Mouse (Mus musculus) midbrain, embryonic 14.5 days (tissue): Measurements from ENCODE around the gene Zdhhc18. TPM values are rescaled to one million over a fixed set of nuclear protein-coding genes. Genes with fewer than 3 reads are reported as not detected.

ENCODE experiments used
- ATAC-seq: fragments of 200-750 bp; cut with Nextera tagmentation; 2 replicates; pipeline ENCODE4 v1.8.0; 2017; ENCODE audit warnings: moderate number of reproducible peaks, moderate library complexity; ENCODE audit not compliant: low FRiP score, low TSS enrichment
- DNase-seq: peaks from one replicate; pipeline ENCODE4 v3.0.0-alpha.2; 2015
- H3K27ac ChIP-seq: fragments of 300-500 bp; sonication (generic); replicated peaks from 2 replicates; pipeline ENCODE4 v1.5.1; 2014; ENCODE audit warnings: mild to moderate bottlenecking, low read depth, low read length, moderate library complexity
- H3K27me3 ChIP-seq: fragments of 300-500 bp; sonication (generic); 2 replicates; pipeline ENCODE4 v1.6.1; 2014; ENCODE audit warnings: low read length, control low read depth, mixed read lengths; ENCODE audit not compliant: control insufficient read depth, insufficient read depth
- H3K36me3 ChIP-seq: fragments of 300-500 bp; sonication (generic); 2 replicates; pipeline ENCODE4 v1.6.1; 2014; ENCODE audit warnings: low read length, control low read depth; ENCODE audit not compliant: control insufficient read depth, insufficient read depth
- H3K4me1 ChIP-seq: fragments of 300-500 bp; sonication (generic); 2 replicates; pipeline ENCODE4 v1.6.1; 2014; ENCODE audit warnings: mild to moderate bottlenecking, antibody characterized with exemption, low read length, control low read depth; ENCODE audit not compliant: control insufficient read depth, insufficient read depth
- H3K4me2 ChIP-seq: fragments of 300-500 bp; sonication (generic); 2 replicates; pipeline ENCODE4 v1.6.1; 2014; ENCODE audit warnings: mild to moderate bottlenecking, low read length, moderate library complexity
- H3K4me3 ChIP-seq: fragments of 300-500 bp; sonication (generic); replicated peaks from 2 replicates; pipeline ENCODE4 v1.5.1; 2014; ENCODE audit warnings: low read depth, low read length
- H3K9ac ChIP-seq: fragments of 300-500 bp; sonication (generic); replicated peaks from 2 replicates; pipeline ENCODE4 v1.6.1; 2014; ENCODE audit warnings: mild to moderate bottlenecking, low read length, moderate library complexity
- H3K9me3 ChIP-seq: fragments of 300-500 bp; sonication (generic); 2 replicates; pipeline ENCODE4 v1.6.1; 2016; ENCODE audit warnings: low read length, control low read depth, mixed read lengths; ENCODE audit not compliant: control insufficient read depth
- WGBS: fragments of 180-500 bp; shearing (Covaris S2); extraction: QIAGEN DNeasy Blood & Tissue Kit; methylation state at CpG from one replicate; pipeline ENCODE4 v1.1.7; 2014; 5-methylcytosine and 5-hydroxymethylcytosine counted together
- polyA plus RNA-seq: library from polyadenylated mRNA; unstranded; fragments of >200 nt; fragmentation: Nextera tagmentation; extraction: Ambion mirVana; gene quantifications from 2 replicates; pipeline ENCODE4 v1.2.1, GENCODE M21; 2014

Gene Zdhhc18
- polyA plus RNA-seq, 1 experiment from 2014 or later, result 3.8 TPM

DNA sequence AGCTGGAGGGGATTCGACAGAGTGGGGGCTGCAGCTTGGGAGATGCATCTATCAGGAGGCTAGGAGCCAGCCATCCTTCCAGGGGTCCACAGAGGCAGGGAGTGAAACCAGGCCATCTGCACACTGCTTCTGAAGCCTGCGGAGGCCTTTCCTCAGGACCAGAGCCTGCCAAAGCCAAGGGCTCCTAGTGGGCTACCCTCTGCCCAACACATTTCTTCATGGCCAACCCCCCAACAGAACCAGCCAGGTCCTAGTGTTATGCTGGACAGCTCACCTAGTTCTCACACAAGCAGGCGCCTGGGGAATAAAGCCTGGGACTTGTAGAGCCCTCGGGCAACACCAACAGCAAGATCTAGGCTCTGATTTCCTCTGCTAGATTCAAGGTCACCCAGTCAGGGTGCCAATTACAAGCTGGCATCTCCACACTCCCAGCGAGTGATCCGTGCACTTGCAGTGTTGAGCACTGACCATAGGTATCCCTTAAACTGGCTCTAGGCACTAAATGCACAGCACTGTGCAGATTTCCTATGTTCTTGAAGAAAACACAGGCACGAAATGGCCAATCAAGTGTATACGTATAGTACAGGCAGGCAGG is 19.5 kb downstream of the Zdhhc18 start:
- Histone ChIP-seq H3K36me3 (peaks cover 17% of the 10 kb centered on the region), H3K27me3 (no peaks in the 10 kb centered on the region), H3K27ac (no peak overlapping the region), H3K4me1 (peaks cover 10% of the 10 kb centered on the region), H3K9ac (no peak overlapping the region), H3K4me3 (no peak overlapping the region), H3K4me2 (no peak overlapping the region), H3K9me3 (no peaks in the 10 kb centered on the region)
- DNase-seq (no peak), ATAC-seq (no peak)
- 89% methylated on average over 8 of the region's 8 CpGs for WGBS

DNA sequence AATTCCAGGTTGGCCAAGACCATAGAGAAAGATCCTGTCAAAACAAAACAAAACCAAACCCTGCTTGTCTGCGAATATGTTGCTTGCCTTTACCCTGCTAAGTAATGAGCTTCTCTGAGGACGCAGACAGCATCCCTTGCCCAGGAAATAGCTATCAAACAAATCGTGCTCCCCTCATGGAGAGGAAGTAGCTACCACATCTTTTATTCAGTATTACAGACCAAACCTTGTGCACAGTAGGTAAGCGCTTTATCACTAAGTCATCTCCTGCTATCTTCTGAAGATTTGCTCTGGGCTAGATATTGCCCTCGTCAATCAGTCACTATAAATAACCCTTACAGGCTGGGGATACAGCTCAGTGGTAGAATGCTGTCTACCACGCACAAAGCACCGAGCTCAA is 20.8 kb downstream of the Zdhhc18 start:
- H3K27ac ChIP-seq, result no peak overlapping the region
- ATAC-seq (no peak), DNase-seq (no peak)
- H3K4me1 ChIP-seq, result peaks cover 10% of the 10 kb centered on the region
- WGBS, result 92% methylated on average over 7 of the region's 7 CpGs
- no peaks in the 10 kb centered on the region for H3K27me3 ChIP-seq
- H3K36me3 ChIP-seq, result peaks cover 28% of the 10 kb centered on the region
- no peak overlapping the region for H3K9ac ChIP-seq
- no peak overlapping the region for H3K4me3 ChIP-seq
- no peak overlapping the region for H3K4me2 ChIP-seq
- H3K9me3 ChIP-seq, result no peaks in the 10 kb centered on the region

- no peak overlapping the region for H3K9ac ChIP-seq
- no peak overlapping the region for H3K4me3 ChIP-seq
- DNase-seq, result no peak
- H3K27ac ChIP-seq, result no peak overlapping the region
- 82% methylated on average over 2 of the region's 2 CpGs for WGBS
- peaks cover 34% of the 10 kb centered on the region for H3K36me3 ChIP-seq
- no peak overlapping the region for H3K4me2 ChIP-seq
- H3K4me1 ChIP-seq, result peaks cover 10% of the 10 kb centered on the region
- H3K27me3 ChIP-seq, result no peaks in the 10 kb centered on the region
- no peak for ATAC-seq
- no peaks in the 10 kb centered on the region for H3K9me3 ChIP-seq
Measured at GRCm38 (mm10) chr4:133628517-133628916, 21.4 kb downstream of the Zdhhc18 start.

- Histone ChIP-seq H3K9me3 (no peaks in the 10 kb centered on the region), H3K9ac (no peak overlapping the region), H3K36me3 (peaks cover 34% of the 10 kb centered on the region), H3K4me2 (no peak overlapping the region), H3K27ac (no peak overlapping the region), H3K4me1 (peaks cover 5% of the 10 kb centered on the region), H3K27me3 (no peaks in the 10 kb centered on the region), H3K4me3 (no peak overlapping the region)
- WGBS, result 93% methylated on average over 14 of the region's 14 CpGs
- no peak for ATAC-seq
- no peak for DNase-seq
Measured at GRCm38 (mm10) chr4:133627039-133627438, 22.9 kb downstream of the Zdhhc18 start.

DNA sequence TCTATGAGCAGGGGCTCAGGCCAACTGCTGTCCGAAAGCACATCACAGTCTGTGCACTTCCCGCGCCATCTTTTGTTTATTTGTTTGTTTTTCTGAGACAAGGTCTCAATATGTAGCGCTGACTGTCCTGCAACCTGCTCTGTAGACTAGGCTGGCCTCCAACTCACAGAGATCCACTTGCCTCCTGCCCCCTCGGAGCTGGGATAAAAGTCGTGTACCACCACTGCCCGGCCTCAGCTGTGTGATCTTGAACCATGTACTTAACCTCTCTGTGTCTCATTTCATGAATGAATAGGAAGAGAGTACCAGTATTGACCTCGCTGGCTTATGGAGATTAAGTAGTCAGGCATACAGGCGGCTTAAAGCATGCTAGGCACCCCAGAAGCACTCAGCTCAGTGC is 23.3 kb downstream of the Zdhhc18 start:
- WGBS, result 82% methylated on average over 9 of the region's 9 CpGs

DNA sequence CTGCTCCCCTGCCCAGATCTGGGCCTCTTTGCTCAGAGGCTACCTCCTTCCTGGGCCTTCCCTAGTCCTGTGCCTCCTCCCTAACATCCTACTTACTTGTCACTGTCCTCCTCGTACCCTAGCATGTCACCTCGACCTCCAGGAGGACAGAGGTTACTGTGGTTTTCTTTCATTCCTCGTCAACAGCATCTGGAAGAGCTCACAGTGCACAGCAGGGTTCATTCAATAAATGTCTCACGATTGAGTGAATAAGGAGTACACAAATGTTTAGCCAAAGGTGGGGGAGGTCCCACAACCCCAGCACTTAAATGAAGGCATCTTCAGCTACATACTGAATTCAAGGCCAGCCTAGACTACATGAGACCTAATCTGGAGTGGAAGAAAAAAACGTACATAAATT is 23.7 kb downstream of the Zdhhc18 start:
- no peak overlapping the region for H3K4me3 ChIP-seq
- H3K9ac ChIP-seq, result no peak overlapping the region
- H3K9me3 ChIP-seq, result no peaks in the 10 kb centered on the region
- DNase-seq, result no peak
- H3K27ac ChIP-seq, result no peak overlapping the region
- H3K4me2 ChIP-seq, result no peak overlapping the region
- no peaks in the 10 kb centered on the region for H3K27me3 ChIP-seq
- WGBS, result 35% methylated on average over 5 of the region's 5 CpGs
- H3K4me1 ChIP-seq, result no peaks in the 10 kb centered on the region
- peaks cover 34% of the 10 kb centered on the region for H3K36me3 ChIP-seq
- no peak for ATAC-seq

More for the DNA sequence above, 23.3 kb downstream of the Zdhhc18 start:
- Histone ChIP-seq H3K27me3 (no peaks in the 10 kb centered on the region), H3K9ac (no peak overlapping the region), H3K9me3 (no peaks in the 10 kb centered on the region), H3K27ac (no peak overlapping the region), H3K4me2 (no peak overlapping the region), H3K4me3 (no peak overlapping the region), H3K36me3 (peaks cover 34% of the 10 kb centered on the region), H3K4me1 (peaks cover under 1% of the 10 kb centered on the region; the same call in 1 of the 2 replicates)
- ATAC-seq, result no peak
- DNase-seq, result no peak

DNA sequence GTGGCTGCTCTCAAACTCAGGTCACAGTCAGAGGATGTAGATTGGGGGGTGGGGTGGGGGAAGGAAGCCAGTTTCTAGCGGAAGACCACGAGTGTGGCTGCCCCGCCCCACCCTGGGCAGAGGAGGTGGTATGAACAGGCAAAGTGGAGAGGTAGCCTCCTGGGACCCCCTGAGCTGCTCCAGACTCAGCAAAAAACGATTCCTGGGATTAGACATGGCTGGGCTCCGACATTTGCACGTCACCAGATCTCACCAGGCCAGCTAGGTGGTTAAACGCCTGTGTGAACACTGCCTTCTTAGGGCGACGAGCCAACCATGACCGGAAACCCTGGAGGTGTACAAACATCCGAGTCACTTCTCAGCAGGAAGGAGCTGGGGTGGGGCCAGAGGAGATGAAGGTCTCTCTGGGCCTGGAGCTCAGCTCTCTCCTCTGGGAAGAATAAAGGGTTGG is 24.3 kb downstream of the Zdhhc18 start:
- Histone ChIP-seq H3K4me2 (no peak overlapping the region), H3K27me3 (no peaks in the 10 kb centered on the region), H3K36me3 (peaks cover 39% of the 10 kb centered on the region), H3K4me3 (no peak overlapping the region), H3K27ac (no peak overlapping the region), H3K9ac (no peak overlapping the region), H3K4me1 (no peaks in the 10 kb centered on the region), H3K9me3 (no peaks in the 10 kb centered on the region)
- ATAC-seq, result no peak
- no peak for DNase-seq
- 40% methylated on average over 11 of the region's 11 CpGs for WGBS

DNA sequence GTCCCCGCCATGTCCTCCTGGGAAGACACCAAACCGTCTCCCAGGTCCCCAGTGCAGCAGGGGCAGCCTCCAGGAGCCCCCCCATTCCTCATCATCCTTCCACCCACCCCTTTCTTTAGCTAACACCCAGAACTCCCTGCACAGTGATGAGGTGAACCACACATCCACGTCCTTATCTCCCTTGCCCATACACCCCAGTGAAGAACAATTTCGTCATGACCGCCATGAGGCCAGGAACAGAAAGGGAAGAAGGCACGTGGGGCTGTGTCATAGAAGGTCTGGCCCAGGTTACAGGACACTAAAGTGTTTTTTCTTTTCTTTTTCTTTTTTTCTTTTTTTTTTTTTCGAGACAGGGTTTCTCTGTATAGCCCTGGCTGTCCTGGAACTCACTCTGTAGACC is 25.1 kb downstream of the Zdhhc18 start:
- ATAC-seq (no peak), DNase-seq (no peak)
- Histone ChIP-seq H3K27me3 (no peaks in the 10 kb centered on the region), H3K4me1 (no peaks in the 10 kb centered on the region), H3K9ac (no peak overlapping the region), H3K4me3 (no peak overlapping the region), H3K27ac (no peak overlapping the region), H3K4me2 (no peak overlapping the region), H3K9me3 (no peaks in the 10 kb centered on the region), H3K36me3 (peaks cover 39% of the 10 kb centered on the region)
- 94% methylated on average over 7 of the region's 7 CpGs for WGBS

DNA sequence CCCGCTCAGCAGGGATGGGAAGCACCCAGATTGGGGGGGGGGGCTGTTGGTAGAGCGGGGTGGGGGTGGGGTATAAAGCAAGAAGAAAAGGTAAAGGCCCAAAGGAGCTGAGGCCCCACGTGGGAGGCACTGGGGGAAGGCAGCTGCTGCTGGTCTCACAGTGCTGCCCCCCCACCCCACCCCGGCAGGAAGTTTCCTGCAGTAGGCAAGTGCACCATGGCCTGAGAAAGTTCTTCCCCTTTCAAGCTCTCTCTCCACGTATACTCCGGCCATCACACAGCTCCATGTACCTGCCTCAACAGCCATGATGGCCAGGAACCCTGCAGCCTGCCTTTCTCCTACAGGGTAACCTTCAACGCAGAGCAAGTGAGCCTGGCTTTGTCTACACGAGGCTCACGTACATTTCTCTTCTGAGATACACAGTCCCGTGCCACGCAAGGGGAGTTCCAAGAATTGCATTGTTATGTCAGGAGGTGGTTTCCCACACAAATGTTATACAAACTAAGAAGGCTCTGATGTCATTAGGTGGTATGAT is 27.7 kb downstream of the Zdhhc18 start:
- no peak overlapping the region for H3K27ac ChIP-seq
- 78% methylated on average over 11 of the region's 11 CpGs for WGBS
- no peaks in the 10 kb centered on the region for H3K9me3 ChIP-seq
- H3K4me3 ChIP-seq, result no peak overlapping the region
- H3K4me1 ChIP-seq, result no peaks in the 10 kb centered on the region
- H3K36me3 ChIP-seq, result peaks cover 45% of the 10 kb centered on the region
- H3K9ac ChIP-seq, result no peak overlapping the region
- H3K27me3 ChIP-seq, result no peaks in the 10 kb centered on the region
- DNase-seq, result no peak
- no peak overlapping the region for H3K4me2 ChIP-seq
- no peak for ATAC-seq
